Mouse (Mus musculus): ENCODE data around the gene Slc25a51. TPM values are rescaled to one million over a fixed set of nuclear protein-coding genes. Genes with fewer than 3 reads are reported as not detected.

Gene Slc25a51
- polyA plus RNA-seq (2014; fragmentation: Illumina TruSeq; extraction: RNeasy Lipid Tissue Mini Kit (QIAGEN cat#74804); ENCODE audit: low read depth, low replicate concordance): 35.6 TPM

DNA sequence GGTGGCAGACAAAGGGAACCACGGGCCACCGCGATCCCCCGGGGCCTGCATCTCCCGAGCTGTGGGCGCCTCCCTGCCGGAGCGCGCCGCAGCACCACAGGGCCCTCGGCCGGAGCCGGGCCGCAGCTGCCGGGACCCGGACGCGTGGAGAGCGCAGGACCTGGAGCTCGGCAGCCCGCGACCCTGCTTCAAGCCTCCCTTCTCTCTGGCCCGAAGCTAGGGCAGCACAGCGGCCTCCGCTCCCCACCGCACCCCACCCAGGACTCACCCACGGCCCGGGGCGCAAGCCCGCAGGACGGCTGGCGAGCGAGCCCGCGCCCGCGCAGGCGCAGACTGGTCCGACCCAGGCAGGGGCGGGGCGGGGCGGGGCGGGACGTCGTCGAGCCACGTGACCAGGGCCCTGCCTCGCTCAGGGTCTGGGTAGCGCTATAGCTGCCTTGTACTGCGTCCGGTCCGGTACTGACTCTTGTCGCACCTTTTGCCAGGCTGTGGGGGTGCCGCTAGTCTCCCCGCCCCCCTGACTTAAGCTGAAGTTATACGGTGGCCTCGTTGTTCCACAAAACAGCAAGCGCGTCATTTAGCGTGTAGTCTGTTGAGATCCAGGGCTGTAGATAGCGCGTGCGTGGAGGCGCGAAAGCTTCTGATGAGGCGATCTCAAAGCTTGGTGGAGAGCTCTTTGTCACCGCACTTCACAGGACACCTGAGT lies at the start of gene Slc25a51:
Slc25a51 (minus strand) TSS at position 340 of the 706 bp plus-strand sequence.

Other genes with a start within 250 kb of the Slc25a51 start
- not detected for gene Frmpd1, start 223.9 kb downstream of the Slc25a51 start, polyA plus RNA-seq (2014; fragmentation: Illumina TruSeq; extraction: RNeasy Lipid Tissue Mini Kit (QIAGEN cat#74804); ENCODE audit: low read depth, low replicate concordance)
- gene Trmt10b, start 111.6 kb downstream of the Slc25a51 start, polyA plus RNA-seq (2014; fragmentation: Illumina TruSeq; extraction: RNeasy Lipid Tissue Mini Kit (QIAGEN cat#74804); ENCODE audit: low read depth, low replicate concordance): 4.5 TPM
- 17.6 TPM for gene Dcaf10, start 66.7 kb downstream of the Slc25a51 start, polyA plus RNA-seq (2014; fragmentation: Illumina TruSeq; extraction: RNeasy Lipid Tissue Mini Kit (QIAGEN cat#74804); ENCODE audit: low read depth, low replicate concordance)
- 28.3 TPM for gene Exosc3, start 66.0 kb downstream of the Slc25a51 start, polyA plus RNA-seq (2014; fragmentation: Illumina TruSeq; extraction: RNeasy Lipid Tissue Mini Kit (QIAGEN cat#74804); ENCODE audit: low read depth, low replicate concordance)
- gene Shb, start 123.7 kb upstream of the Slc25a51 start, polyA plus RNA-seq (2014; fragmentation: Illumina TruSeq; extraction: RNeasy Lipid Tissue Mini Kit (QIAGEN cat#74804); ENCODE audit: low read depth, low replicate concordance): 9.4 TPM